Mouse (Mus musculus) adrenal gland, postnatal 0 days (tissue): ENCODE data around the gene Gm3138. TPM values are rescaled to one million over a fixed set of nuclear protein-coding genes. Genes with fewer than 3 reads are reported as not detected.

Experiments
- polyA plus RNA-seq: library from polyadenylated mRNA; unstranded; fragments of >200 nt; fragmentation: Nextera tagmentation; extraction: Ambion mirVana; gene quantifications from 2 replicates; pipeline ENCODE4 v1.2.1, GENCODE M21; 2015

The Gm3138 gene
- not detected in 2 replicates for polyA plus RNA-seq

GRCm38 (mm10) chr14:4249331-4249730, at the start of gene Gm3138:
Gene Gm3138 (plus strand): TSS chr14:4249631.

Other genes starting within 250 kb of the Gm3138 start
- gene Gm5796, start 225.7 kb upstream of the Gm3138 start, polyA plus RNA-seq = 0.11 and 0.30 TPM in 2 replicates
- gene Gm3115, start 165.5 kb upstream of the Gm3138 start, polyA plus RNA-seq = not detected in 2 replicates
- gene Gm8108, start 139.1 kb upstream of the Gm3138 start, polyA plus RNA-seq = 0.55 TPM in 1 of 2 replicates, not detected in the other
- not detected in 2 replicates for gene Gm3127, start 84.6 kb upstream of the Gm3138 start, polyA plus RNA-seq
- 0.19 and 0.58 TPM in 2 replicates for gene Gm2974, start 67.1 kb upstream of the Gm3138 start, polyA plus RNA-seq
- gene Gm3149, start 67.7 kb downstream of the Gm3138 start, polyA plus RNA-seq = not detected in 2 replicates
- not detected in 2 replicates for gene 2610042L04Rik, start 85.1 kb downstream of the Gm3138 start, polyA plus RNA-seq
- not detected in 2 replicates for gene Gm3159, start 147.9 kb downstream of the Gm3138 start, polyA plus RNA-seq
- 0.21 TPM in 1 of 2 replicates, not detected in the other for gene Gm3164, start 165.8 kb downstream of the Gm3138 start, polyA plus RNA-seq
- not detected in 2 replicates for gene Gm3173, start 181.4 kb downstream of the Gm3138 start, polyA plus RNA-seq
- gene Gm3182, start 232.1 kb downstream of the Gm3138 start, polyA plus RNA-seq = not detected in 2 replicates